Mouse (Mus musculus) intestine, postnatal 0 days (tissue): ENCODE measurements at regions not wholly inside any gene's neighbourhood (a gene's known extent, or its start where the extent isn't known, plus 50 kb on each side); places are given as distances from the start of the nearest gene placed in this dataset.

Experiments used
- ATAC-seq: fragments of 200-750 bp; cut with Nextera tagmentation; 2 replicates; pipeline ENCODE4 v1.8.0; 2017; ENCODE audit warnings: mild to moderate bottlenecking, moderate TSS enrichment, moderate library complexity
- H3K27ac ChIP-seq: fragments of 300-500 bp; sonication (generic); 2 replicates; pipeline ENCODE4 v1.5.1; 2014; ENCODE audit warnings: mild to moderate bottlenecking, low read depth, low read length, moderate library complexity
- H3K27me3 ChIP-seq: fragments of 300-500 bp; sonication (generic); replicated peaks from 2 replicates; pipeline ENCODE4 v1.6.1; 2014; ENCODE audit warnings: low read length, mixed read lengths; ENCODE audit not compliant: control insufficient read depth, insufficient read depth
- H3K36me3 ChIP-seq: fragments of 300-500 bp; sonication (generic); 2 replicates; pipeline ENCODE4 v1.6.1; 2014; ENCODE audit warnings: mild to moderate bottlenecking, moderate library complexity; ENCODE audit not compliant: control insufficient read depth, insufficient read depth
- H3K4me1 ChIP-seq: fragments of 300-500 bp; sonication (generic); replicated peaks from 2 replicates; pipeline ENCODE4 v1.6.1; 2014; ENCODE audit warnings: antibody characterized with exemption, low read length, mixed read lengths; ENCODE audit not compliant: control insufficient read depth, insufficient read depth
- H3K4me2 ChIP-seq: fragments of 300-500 bp; sonication (generic); replicated peaks from 2 replicates; pipeline ENCODE4 v1.6.1; 2014; ENCODE audit warnings: low read depth, mild to moderate bottlenecking, moderate library complexity
- H3K4me3 ChIP-seq: fragments of 300-500 bp; sonication (generic); 2 replicates; pipeline ENCODE4 v1.5.1; 2014; ENCODE audit warnings: low read depth, low read length
- H3K9ac ChIP-seq: fragments of 300-500 bp; sonication (generic); 2 replicates; pipeline ENCODE4 v1.6.1; 2014; ENCODE audit warnings: mild to moderate bottlenecking, low read depth, low read length
- H3K9me3 ChIP-seq: fragments of 300-500 bp; sonication (generic); 2 replicates; pipeline ENCODE4 v1.6.1; 2016; ENCODE audit warnings: mixed run types; ENCODE audit not compliant: control insufficient read depth
- CTCF ChIP-seq: sonication (generic); IDR thresholded peaks from 2 replicates; pipeline ENCODE4 v1.5.1; 2016; ENCODE audit warnings: low read depth, mild to moderate bottlenecking, control low read depth, antibody characterized with exemption, moderate library complexity
- WGBS: fragments of 180-500 bp; shearing (Covaris S2); extraction: QIAGEN DNeasy Blood & Tissue Kit; methylation state at CpG from one replicate; pipeline ENCODE4 v1.1.7; 2014; 5-methylcytosine and 5-hydroxymethylcytosine counted together

GRCm38 (mm10) chr13:37642410-37643093, 135.6 kb upstream of the Rreb1 start:
- TF ChIP-seq CTCF = no peak
- WGBS = 63% methylated on average over 13 of the region's 13 CpGs
- H3K27ac ChIP-seq = no peak overlapping the region

GRCm38 (mm10) chr13:37644751-37645181, 133.4 kb upstream of the Rreb1 start:
- H3K27ac ChIP-seq = no peak overlapping the region
- WGBS = 52% methylated on average over 8 of the region's 8 CpGs
- no peaks in the 10 kb centered on the region for H3K27me3 ChIP-seq
- ATAC-seq = peak; percentile 70
- H3K9me3 ChIP-seq = no peaks in the 10 kb centered on the region
- 0 out of 2 replicates have a peak, but pooled peaks cover 3% of the 10 kb centered on the region for H3K4me1 ChIP-seq
- H3K4me2 ChIP-seq = no peak overlapping the region
- no peak for TF ChIP-seq CTCF
- H3K4me3 ChIP-seq = no peak overlapping the region
- no peaks in the 10 kb centered on the region for H3K36me3 ChIP-seq
- no peak overlapping the region for H3K9ac ChIP-seq

More at GRCm38 (mm10) chr13:37642410-37643093, 135.6 kb upstream of the Rreb1 start:
- Histone ChIP-seq H3K4me3 (no peak overlapping the region), H3K36me3 (no peaks in the 10 kb centered on the region), H3K9me3 (no peaks in the 10 kb centered on the region), H3K4me1 (no peaks in the 10 kb centered on the region), H3K9ac (no peak overlapping the region), H3K4me2 (no peak overlapping the region), H3K27me3 (no peaks in the 10 kb centered on the region)
- ATAC-seq = no peak

- 0 out of 2 replicates have a peak, but pooled peaks cover 3% of the 10 kb centered on the region for H3K4me1 ChIP-seq
- no peak overlapping the region for H3K4me2 ChIP-seq
- no peaks in the 10 kb centered on the region for H3K9me3 ChIP-seq
- H3K27ac ChIP-seq = no peak overlapping the region
- 38% methylated on average over 9 of the region's 9 CpGs for WGBS
- no peaks in the 10 kb centered on the region for H3K27me3 ChIP-seq
- peak; percentile 37; the same call in 1 of the 2 replicates for ATAC-seq
- H3K4me3 ChIP-seq = no peak overlapping the region
- TF ChIP-seq CTCF = no peak
- no peaks in the 10 kb centered on the region for H3K36me3 ChIP-seq
- H3K9ac ChIP-seq = no peak overlapping the region
These were observed 128.6 kb upstream of the Rreb1 start for GRCm38 (mm10) chr13:37649467-37650080.

GRCm38 (mm10) chr13:37651221-37651946, 126.8 kb upstream of the Rreb1 start:
- TF ChIP-seq CTCF = peak; percentile 41
- no peaks in the 10 kb centered on the region for H3K27me3 ChIP-seq
- 60% methylated on average over 10 of the region's 10 CpGs for WGBS

GRCm38 (mm10) chr13:37654651-37655050, 123.5 kb upstream of the Rreb1 start:
- no peak for TF ChIP-seq CTCF
- ATAC-seq = no peak
- H3K9ac ChIP-seq = no peak overlapping the region
- H3K4me3 ChIP-seq = no peak overlapping the region
- no peaks in the 10 kb centered on the region for H3K4me1 ChIP-seq
- no peaks in the 10 kb centered on the region for H3K9me3 ChIP-seq
- WGBS = 73% methylated on average over 5 of the region's 5 CpGs
- no peaks in the 10 kb centered on the region for H3K27me3 ChIP-seq
- H3K36me3 ChIP-seq = no peaks in the 10 kb centered on the region
- H3K27ac ChIP-seq = no peak overlapping the region
- no peak overlapping the region for H3K4me2 ChIP-seq

More at GRCm38 (mm10) chr13:37651221-37651946, 126.8 kb upstream of the Rreb1 start:
- ATAC-seq = no peak
- Histone ChIP-seq H3K9ac (no peak overlapping the region), H3K9me3 (no peaks in the 10 kb centered on the region), H3K4me3 (no peak overlapping the region), H3K4me1 (0 out of 2 replicates have a peak, but pooled peaks cover 3% of the 10 kb centered on the region), H3K4me2 (no peak overlapping the region), H3K36me3 (no peaks in the 10 kb centered on the region), H3K27ac (no peak overlapping the region)

GRCm38 (mm10) chr13:37657248-37657647, 121.0 kb upstream of the Rreb1 start:
- Histone ChIP-seq H3K9ac (no peak overlapping the region), H3K4me3 (no peak overlapping the region), H3K4me2 (peak overlapping the region; percentile 32), H3K27me3 (no peaks in the 10 kb centered on the region), H3K36me3 (no peaks in the 10 kb centered on the region), H3K27ac (no peak overlapping the region), H3K4me1 (no peaks in the 10 kb centered on the region), H3K9me3 (no peaks in the 10 kb centered on the region)
- no peak for ATAC-seq
- WGBS = 51% methylated on average over 16 of the region's 16 CpGs
- TF ChIP-seq CTCF = no peak
